In genomic region chr19:45945986-45946385, GRCm38 (mm10) we compare ENCODE assay signal across 10 mouse cellular contexts.
"Had no signal": no experiment of that assay in that cellular context is flagged by ENCODE, and none has a peak within 500 bp of the region (broad histone marks: within the 10 kb centered on the region; RNA-seq: fewer than 3 reads in every experiment).

No protein-coding gene starts in this region.

- DNase-seq: lung, adult 18-20 months; lung, embryonic 14.5 days; lung, postnatal 10 days; lung, postnatal 36 days; right cerebral cortex, postnatal 25 days; thymus, adult 18-20 months; thymus, postnatal 14 days; thymus, postnatal 36 days had no signal

- ATAC-seq: midbrain, embryonic 13.5 days; midbrain, embryonic 15.5 days had no signal
